In genomic region chr13:78187833-78188232, GRCm38 (mm10) we compare ENCODE assay signal across 21 mouse cellular contexts. TPM values are rescaled to one million over a fixed set of nuclear protein-coding genes. Genes with fewer than 3 reads are reported as not detected.
DNase-seq lines count a peak whose midpoint lies in the region; ATAC-seq and TF ChIP-seq lines count a peak whose summit lies in the region.
"Had no signal": no experiment of that assay in that cellular context is flagged by ENCODE, and none has a peak within 500 bp of the region (broad histone marks: within the 10 kb centered on the region; RNA-seq: fewer than 3 reads in every experiment).

No protein-coding gene starts in this region.

- H3K9ac ChIP-seq in forebrain, embryonic 14.5 days (ENCODE audit: low read length): peak overlapping the region; percentile 61
- H3K9ac ChIP-seq in hindbrain, embryonic 14.5 days: peak overlapping the region; percentile 50
- peak overlapping the region; percentile 21; the same call in 1 of the 2 replicates for H3K9ac ChIP-seq in midbrain, embryonic 14.5 days (replicated peaks; ENCODE audit: low read length)
- H3K9ac ChIP-seq: heart, embryonic 13.5 days; neural tube, embryonic 12.5 days had no signal

- no peak overlapping the region for H3K4me3 ChIP-seq in layer of hippocampus, adult 2 months
- H3K4me3 ChIP-seq in forebrain, embryonic 14.5 days (ENCODE audit: low read depth, low read length): peak overlapping the region; percentile 8; the same call in 1 of the 2 replicates
- no peak overlapping the region for H3K4me3 ChIP-seq in hindbrain, embryonic 14.5 days (replicated peaks; ENCODE audit: low read length)
- no peak overlapping the region for H3K4me3 ChIP-seq in midbrain, embryonic 14.5 days (replicated peaks; ENCODE audit: low read depth, low read length)
- H3K4me3 ChIP-seq: erythroblast, embryonic 14.5 days; heart, embryonic 13.5 days; neural tube, embryonic 12.5 days had no signal

- DNase-seq in layer of hippocampus, adult 2 months (ENCODE audit: low spot score in 2 of 2): no peak
- DNase-seq in layer of hippocampus, adult 11-12 months (ENCODE audit: low spot score): no peak
- DNase-seq in forebrain, embryonic 14.5 days (ENCODE audit: low spot score): no peak
- DNase-seq in hindbrain, embryonic 14.5 days (ENCODE audit: low spot score): no peak
- DNase-seq in midbrain, embryonic 14.5 days: no peak
- no peak for DNase-seq in ovary, postnatal 36 days (ENCODE audit: low spot score)
- no peak for DNase-seq in kidney, postnatal 25 days
- DNase-seq in adipocyte (ENCODE audit: low spot score): no peak
- DNase-seq: adrenal gland, adult 2 months; cerebellum, adult 11 months; cerebellum, postnatal 14 days; heart, postnatal 4 days; kidney, adult 2 months; kidney, postnatal 14 days; lung, adult 2 months; lung, postnatal 36 days; right cerebral cortex, postnatal 4 days had no signal

- H3K9me3 ChIP-seq in forebrain, embryonic 14.5 days (replicated peaks; ENCODE audit: control insufficient read depth, low read length): no peaks in the 10 kb centered on the region
- no peaks in the 10 kb centered on the region for H3K9me3 ChIP-seq in hindbrain, embryonic 14.5 days (ENCODE audit: control insufficient read depth, low read length)
- no peaks in the 10 kb centered on the region for H3K9me3 ChIP-seq in midbrain, embryonic 14.5 days (ENCODE audit: control insufficient read depth, low read length)
- H3K9me3 ChIP-seq: heart, embryonic 13.5 days; neural tube, embryonic 12.5 days had no signal

- H3K27me3 ChIP-seq in forebrain, embryonic 14.5 days (replicated peaks; ENCODE audit: control insufficient read depth, insufficient read depth, low read length): peaks cover 26% of the 10 kb centered on the region
- peaks cover 9% of the 10 kb centered on the region; the same call in 1 of the 2 replicates for H3K27me3 ChIP-seq in hindbrain, embryonic 14.5 days (ENCODE audit: control insufficient read depth, insufficient read depth, low read length)
- H3K27me3 ChIP-seq in midbrain, embryonic 14.5 days (ENCODE audit: control insufficient read depth, insufficient read depth, low read length): peaks cover 45% of the 10 kb centered on the region; the same call in 1 of the 2 replicates

- peaks cover 38% of the 10 kb centered on the region for H3K36me3 ChIP-seq in forebrain, embryonic 14.5 days (ENCODE audit: control insufficient read depth, insufficient read depth, low read length)
- H3K36me3 ChIP-seq in hindbrain, embryonic 14.5 days (replicated peaks; ENCODE audit: control insufficient read depth, insufficient read depth): peaks cover 43% of the 10 kb centered on the region
- H3K36me3 ChIP-seq in midbrain, embryonic 14.5 days (ENCODE audit: control insufficient read depth, insufficient read depth, low read length): peaks cover 16% of the 10 kb centered on the region; the same call in 1 of the 2 replicates

- peak overlapping the region; percentile 61 for H3K27ac ChIP-seq in layer of hippocampus, adult 2 months
- peak overlapping the region; percentile 78 for H3K27ac ChIP-seq in forebrain, embryonic 14.5 days (ENCODE audit: low read depth, low read length)
- H3K27ac ChIP-seq in hindbrain, embryonic 14.5 days: peak overlapping the region; percentile 62; the same call in 1 of the 2 replicates
- peak overlapping the region; percentile 64 for H3K27ac ChIP-seq in midbrain, embryonic 14.5 days (replicated peaks; ENCODE audit: low read depth, low read length)
- H3K27ac ChIP-seq: heart, embryonic 13.5 days; neural tube, embryonic 12.5 days had no signal

- ATAC-seq in forebrain, embryonic 14.5 days: no peak
- ATAC-seq in hindbrain, embryonic 14.5 days (ENCODE audit: low FRiP score): no peak
- no peak for ATAC-seq in midbrain, embryonic 14.5 days (ENCODE audit: low FRiP score, low TSS enrichment)

- TF ChIP-seq CTCF in layer of hippocampus, adult 2 months (conservative IDR thresholded peaks at IDR 0.05): no peak

- H3K4me1 ChIP-seq in forebrain, embryonic 14.5 days (ENCODE audit: control insufficient read depth, insufficient read depth, low read length): peaks cover 13% of the 10 kb centered on the region; the same call in 1 of the 2 replicates
- H3K4me1 ChIP-seq in hindbrain, embryonic 14.5 days (replicated peaks; ENCODE audit: control insufficient read depth, insufficient read depth, low read length): peaks cover 47% of the 10 kb centered on the region
- H3K4me1 ChIP-seq in midbrain, embryonic 14.5 days (ENCODE audit: control insufficient read depth, insufficient read depth, low read length): peaks cover 41% of the 10 kb centered on the region
- H3K4me1 ChIP-seq: heart, embryonic 13.5 days had no signal

- WGBS in forebrain, embryonic 14.5 days: 38% methylated on average over 5 of the region's 5 CpGs
- WGBS in hindbrain, embryonic 14.5 days: 45% methylated on average over 5 of the region's 5 CpGs
- WGBS in midbrain, embryonic 14.5 days: 46% methylated on average over 5 of the region's 5 CpGs

- peak overlapping the region; percentile 43 for H3K4me2 ChIP-seq in forebrain, embryonic 14.5 days (ENCODE audit: low read length)
- H3K4me2 ChIP-seq in hindbrain, embryonic 14.5 days (replicated peaks): peak overlapping the region; percentile 39
- H3K4me2 ChIP-seq in midbrain, embryonic 14.5 days (ENCODE audit: low read length): peak overlapping the region; percentile 36
- H3K4me2 ChIP-seq: heart, embryonic 13.5 days; neural tube, embryonic 12.5 days had no signal

RNA-seq across cellular contexts. Expression of gene Nr2f1, which starts 11.7 kb away (rescaled TPM):
- total RNA-seq in layer of hippocampus, adult 2 months (2021): 10 to 100 TPM; 89.4 to 98.1 TPM
- 75.7 and 82.0 TPM in 2 replicates for polyA plus RNA-seq in forebrain, embryonic 14.5 days (2014; fragmentation: Nextera tagmentation; extraction: Ambion mirVana)
- 64.3 and 70.7 TPM in 2 replicates for polyA plus RNA-seq in hindbrain, embryonic 14.5 days (2014; fragmentation: Nextera tagmentation; extraction: Ambion mirVana)
- 67.5 and 72.4 TPM in 2 replicates for polyA plus RNA-seq in midbrain, embryonic 14.5 days (2014; fragmentation: Nextera tagmentation; extraction: Ambion mirVana)
- total RNA-seq: granulocyte monocyte progenitor cell, adult 5-6 weeks had no signal
- polyA plus RNA-seq: erythroblast, embryonic 14.5 days had no signal
